In the genomic region with DNA sequence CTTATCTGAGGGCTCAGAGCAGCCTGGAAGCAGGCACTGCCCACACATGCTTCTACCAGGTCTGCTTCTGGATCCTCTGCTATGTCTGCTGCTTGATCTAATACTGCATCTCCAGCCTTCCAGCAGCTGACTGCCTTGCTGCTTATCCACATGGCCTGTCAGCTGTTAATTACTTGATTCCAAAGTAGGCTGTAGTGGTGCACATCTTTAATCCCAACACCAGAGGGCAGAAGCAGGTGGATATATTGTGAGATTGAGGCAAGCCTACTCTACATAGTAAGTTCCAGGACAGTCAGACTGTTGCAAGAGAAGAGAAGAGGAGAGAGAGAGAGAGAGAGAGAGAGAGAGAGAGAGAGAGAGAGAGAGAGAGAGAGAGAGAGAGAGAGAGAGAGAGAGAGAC, we compare ENCODE assay signal across 7 mouse cellular contexts. TPM values are rescaled to one million over a fixed set of nuclear protein-coding genes. Genes with fewer than 3 reads are reported as not detected.
DNase-seq lines count a peak whose midpoint lies in the region; ATAC-seq and TF ChIP-seq lines count a peak whose summit lies in the region.

No protein-coding gene starts in this region.

- no peak overlapping the region for H3K4me3 ChIP-seq in kidney, adult 2 months (ENCODE audit: insufficient read depth, low read depth, low read length)
- H3K4me3 ChIP-seq in kidney, embryonic 15.5 days (replicated peaks), result no peak overlapping the region
- H3K4me3 ChIP-seq in ES-E14 (ENCODE audit: insufficient read depth in 1 of 2, low read depth in 1 of 2, low read length in 2 of 2, poor library complexity in 1 of 2, severe bottlenecking in 1 of 2), result no peak overlapping the region
- H3K4me3 ChIP-seq in lung, adult 2 months (replicated peaks; ENCODE audit: extremely low read depth, low read depth, low read length), result no peak overlapping the region

- no peak overlapping the region for H3K9ac ChIP-seq in kidney, embryonic 15.5 days
- H3K9ac ChIP-seq in ES-E14 (ENCODE audit: insufficient read depth, low read depth, low read length, poor library complexity, severe bottlenecking), result no peak overlapping the region

- no peaks in the 10 kb centered on the region for H3K9me3 ChIP-seq in kidney, embryonic 15.5 days (replicated peaks)
- no peaks in the 10 kb centered on the region for H3K9me3 ChIP-seq in ES-E14 (ENCODE audit: control insufficient read depth, insufficient read depth, low read depth, low read length)

- TF ChIP-seq CTCF in kidney, adult 2 months (conservative IDR thresholded peaks at IDR 0.05; ENCODE audit: insufficient read depth, insufficient read length, low read depth, low read length), result 0 out of 2 replicates have a peak, but pooled peaks have one; percentile 33
- 0 out of 2 replicates have a peak, but pooled peaks have one; percentile 22 for TF ChIP-seq CTCF in lung, adult 2 months (IDR thresholded peaks at IDR 0.05; ENCODE audit: insufficient read depth, low read length)

- no peaks in the 10 kb centered on the region for H3K36me3 ChIP-seq in kidney, adult 2 months (ENCODE audit: control insufficient read depth, insufficient read depth, low read length)
- H3K36me3 ChIP-seq in kidney, embryonic 15.5 days, result no peaks in the 10 kb centered on the region
- no peaks in the 10 kb centered on the region for H3K36me3 ChIP-seq in ES-E14 (ENCODE audit: control insufficient read depth, insufficient read depth, low read length, poor library complexity, severe bottlenecking)

- in situ Hi-C loops in ES-E14 (cut with MboI; ENCODE audit: low sequenced_read_pairs in 2 of 2, unreplicated experiment in 2 of 2), result no loop called here

- no peak overlapping the region for H3K27ac ChIP-seq in kidney, adult 2 months (ENCODE audit: insufficient read depth, low read depth, low read length)
- no peak overlapping the region for H3K27ac ChIP-seq in kidney, embryonic 15.5 days
- no peak overlapping the region for H3K27ac ChIP-seq in ES-E14 (ENCODE audit: insufficient read depth, low read depth, low read length, poor library complexity, severe bottlenecking)

- no peak for ATAC-seq in kidney, embryonic 15.5 days (replicated peaks; ENCODE audit: low FRiP score)
- ATAC-seq in common myeloid progenitor, adult 5-6 weeks (replicated peaks; ENCODE audit: low read depth, poor library complexity, severe bottlenecking), result peak; percentile 97
- no peak for ATAC-seq in monocyte, adult 5-6 weeks (replicated peaks; ENCODE audit: insufficient number of reproducible peaks, low FRiP score, low TSS enrichment, poor library complexity, severe bottlenecking)

- no peaks in the 10 kb centered on the region for H3K27me3 ChIP-seq in kidney, adult 2 months (replicated peaks; ENCODE audit: control insufficient read depth, insufficient read depth, low read length)
- H3K27me3 ChIP-seq in kidney, embryonic 15.5 days, result no peaks in the 10 kb centered on the region

- intact Hi-C loops in gastrocnemius, postnatal 14 days (cut with DNase I; ENCODE audit: low total_unique reads), result loop anchor here (5.0 kb wide), 1 partner anchor 60 kb away; no protein-coding TSS in a partner anchor

- TF ChIP-seq POLR2A in kidney, adult 2 months (IDR thresholded peaks at IDR 0.05; ENCODE audit: low read depth, low read length), result no peak
- TF ChIP-seq POLR2A in lung, adult 2 months (IDR thresholded peaks at IDR 0.05; ENCODE audit: borderline replicate concordance, extremely low read depth, low read depth, low read length), result no peak

- no peak overlapping the region for H3K4me2 ChIP-seq in kidney, embryonic 15.5 days

- peak; percentile 31 for DNase-seq in kidney, adult 2 months
- DNase-seq in ES-E14 (ENCODE audit: low read depth, low spot score), result peak; percentile 29
- DNase-seq in lung, adult 2 months, result no peak
- no peak for DNase-seq in gastrocnemius, postnatal 14 days

- no peaks in the 10 kb centered on the region for H3K4me1 ChIP-seq in kidney, adult 2 months (ENCODE audit: control insufficient read depth, insufficient read depth, low read length)
- H3K4me1 ChIP-seq in kidney, embryonic 15.5 days, result no peaks in the 10 kb centered on the region
- no peaks in the 10 kb centered on the region for H3K4me1 ChIP-seq in ES-E14 (ENCODE audit: control insufficient read depth in 2 of 2, insufficient read depth in 2 of 2, low read length in 2 of 2, poor library complexity in 1 of 2)
- H3K4me1 ChIP-seq in lung, adult 2 months (ENCODE audit: control insufficient read depth, insufficient read depth, low read length), result no peaks in the 10 kb centered on the region

TF ChIP-seq in ES-E14, 5 proteins besides CTCF, POLR2A, EP300 and RAD21:
- TF ChIP-seq HCFC1 (IDR thresholded peaks at IDR 0.05; ENCODE audit: borderline replicate concordance, insufficient read depth, low read length) (no peak), ZC3H11A (IDR thresholded peaks at IDR 0.05; ENCODE audit: borderline replicate concordance, low read depth, low read length) (peak; percentile 44; the same call in 1 of the 2 replicates)
TF ChIP-seq in ES-E14: peak in this region for 1.

RNA-seq across cellular contexts. Expression of gene Rhag, which starts 26.4 kb away (rescaled TPM):
- polyA plus RNA-seq in kidney, adult 2 months (2012; rRNA removed), result not detected in 2 replicates
- polyA plus RNA-seq in kidney, embryonic 15.5 days (2015; fragmentation: Nextera tagmentation; extraction: Ambion mirVana), result 1.9 and 3.8 TPM in 2 replicates
- not detected in 2 replicates for total RNA-seq in ES-E14 (2012; rRNA removed)
- 29.7 and 30.5 TPM in 2 replicates for total RNA-seq in common myeloid progenitor, adult 5-6 weeks (2017)
- polyA plus RNA-seq in lung, adult 2 months (2012; rRNA removed), result not detected in 2 replicates
- total RNA-seq in monocyte, adult 5-6 weeks (2017), result 0.49 TPM in 1 of 3 replicates, not detected in the others
- total RNA-seq in gastrocnemius, postnatal 14 days (2021), result not detected

RNA-seq across cellular contexts. Expression of gene Crisp2, which starts 30.5 kb away (rescaled TPM):
- polyA plus RNA-seq in kidney, adult 2 months (2012; rRNA removed), result 0.20 and 0.54 TPM in 2 replicates
- polyA plus RNA-seq in kidney, embryonic 15.5 days (2015; fragmentation: Nextera tagmentation; extraction: Ambion mirVana), result not detected in 2 replicates
- total RNA-seq in ES-E14 (2012; rRNA removed), result not detected in 2 replicates
- total RNA-seq in common myeloid progenitor, adult 5-6 weeks (2017), result not detected in 2 replicates
- polyA plus RNA-seq in lung, adult 2 months (2012; rRNA removed), result not detected in 2 replicates
- 2.0 TPM in 1 of 3 replicates, not detected in the others for total RNA-seq in monocyte, adult 5-6 weeks (2017)
- not detected for total RNA-seq in gastrocnemius, postnatal 14 days (2021)

RNA-seq across cellular contexts. Expression of gene 9130008F23Rik, which starts 43.1 kb away (rescaled TPM):
- polyA plus RNA-seq in kidney, adult 2 months (2012; rRNA removed), result 2.9 and 3.7 TPM in 2 replicates
- polyA plus RNA-seq in kidney, embryonic 15.5 days (2015; fragmentation: Nextera tagmentation; extraction: Ambion mirVana), result 1.5 and 1.8 TPM in 2 replicates
- 1.4 and 3.5 TPM in 2 replicates for total RNA-seq in ES-E14 (2012; rRNA removed)
- 5.7 and 6.2 TPM in 2 replicates for total RNA-seq in common myeloid progenitor, adult 5-6 weeks (2017)
- polyA plus RNA-seq in lung, adult 2 months (2012; rRNA removed), result 3.0 and 4.4 TPM in 2 replicates
- 1.5 to 10.3 TPM (median 4.2 TPM) in 3 replicates for total RNA-seq in monocyte, adult 5-6 weeks (2017)
- under 1 TPM; 0.08 to 0.31 TPM for total RNA-seq in gastrocnemius, postnatal 14 days (2021)

Comparison
In these comparisons a context has a peak if more than half of its experiments do, and no peak if none do; other contexts are left out.
1. DNase-seq: peak in kidney, adult 2 months (single experiment) and ES-E14 (single experiment); none in lung, adult 2 months (single experiment) and gastrocnemius, postnatal 14 days (single experiment).
2. RNA of gene Rhag, which starts 26.4 kb away (total RNA-seq): 29.7 to 30.5 TPM in common myeloid progenitor, adult 5-6 weeks; 0.49 TPM in monocyte, adult 5-6 weeks, not detected in ES-E14 and not detected in gastrocnemius, postnatal 14 days; every median in the first group is over 10 times any median in the second.